Mouse (Mus musculus) heart, adult 9 months (tissue): Measurements from ENCODE around the gene 1700025G04Rik.

Experiments
- DNase-seq, 2 experiments: peaks; one replicate each; pipeline ENCODE4 v3.0.0; 2022; ENCODE audit warnings: low spot score in 2 of 2

The 1700025G04Rik gene

DNA sequence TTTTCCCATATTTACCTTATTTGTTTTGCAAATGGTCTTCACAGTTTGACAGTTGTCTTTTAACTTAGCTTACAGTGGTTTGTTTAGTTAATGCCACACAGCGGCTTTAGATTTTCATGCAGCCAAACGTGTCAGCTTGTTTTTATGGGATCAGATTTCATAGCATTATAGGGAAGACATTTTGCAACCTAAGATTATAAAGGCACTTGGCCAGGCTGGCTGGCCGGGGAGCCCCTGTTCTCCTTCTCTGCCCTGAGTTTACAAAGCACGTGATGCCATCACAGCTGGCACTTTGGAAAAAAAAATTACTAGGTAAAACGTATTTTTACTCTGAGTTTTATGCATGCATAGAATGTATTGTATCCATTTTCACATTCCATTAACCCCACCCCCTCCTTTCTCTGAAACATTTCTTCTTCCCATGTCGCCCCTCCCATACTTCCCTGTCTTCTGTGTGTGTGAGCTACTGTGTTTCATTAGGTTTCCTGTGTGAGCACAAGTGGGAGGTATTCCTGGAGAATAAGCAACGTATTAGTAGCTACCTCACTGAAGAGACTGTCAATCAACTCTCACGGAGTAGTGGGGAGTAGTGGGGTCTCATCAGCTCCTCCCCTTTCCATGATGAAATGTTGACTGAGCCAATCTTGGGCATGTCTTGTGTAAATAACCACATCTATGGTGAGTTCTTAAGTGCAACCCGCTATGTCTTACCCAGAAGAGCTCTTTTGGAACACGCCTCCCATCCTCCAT, 93.8 kb downstream of the 1700025G04Rik start:
- no peak for DNase-seq

DNA sequence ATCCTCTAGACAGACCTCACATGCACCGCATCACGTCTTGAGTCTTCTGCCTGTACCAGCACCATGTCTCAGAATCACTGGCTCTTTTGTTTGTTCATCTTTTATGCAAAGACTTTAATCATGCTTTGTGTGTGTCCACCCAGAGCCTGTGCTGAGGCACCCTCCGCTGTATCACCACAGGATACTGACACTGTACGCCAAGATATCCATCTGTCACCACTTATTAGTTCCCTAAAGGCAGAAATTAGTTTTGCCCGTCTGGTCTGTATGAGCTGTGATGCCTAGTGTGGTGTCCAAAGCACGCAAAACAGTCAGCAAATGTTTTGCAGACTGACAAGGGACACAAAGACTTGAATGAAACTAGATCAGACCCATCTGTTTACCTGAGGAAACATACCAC, 95.7 kb downstream of the 1700025G04Rik start:
- DNase-seq = no peak

DNA sequence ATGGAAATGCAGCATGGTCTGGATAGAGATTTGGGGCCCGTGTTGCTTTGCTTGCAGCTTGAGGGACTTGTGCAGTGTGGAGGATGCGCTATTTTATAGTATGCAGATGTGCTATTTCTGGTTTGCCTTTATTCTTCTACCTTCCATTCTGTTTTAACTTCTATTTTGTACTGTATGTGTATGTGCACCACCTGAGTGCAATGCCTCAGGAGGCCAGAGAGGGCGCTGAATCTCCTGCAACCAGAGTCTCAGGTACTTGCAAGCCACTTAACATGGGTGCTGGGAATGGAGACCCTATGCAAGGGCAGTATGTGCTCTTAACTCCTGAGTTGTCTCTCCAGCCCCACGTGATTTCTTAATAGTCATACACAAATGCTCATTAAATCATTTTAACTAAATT, 98.4 kb downstream of the 1700025G04Rik start:
- no peak for DNase-seq

- DNase-seq = no peak
These were observed 99.3 kb downstream of the 1700025G04Rik start for GRCm38 (mm10) chr1:151990615-151991014.

- no peak for DNase-seq
These were observed 101.2 kb downstream of the 1700025G04Rik start for GRCm38 (mm10) chr1:151988713-151989112.

- DNase-seq = no peak
These were observed 101.9 kb downstream of the 1700025G04Rik start for GRCm38 (mm10) chr1:151988066-151988465.

GRCm38 (mm10) chr1:151986024-151986778, 103.7 kb downstream of the 1700025G04Rik start:
- peak; percentile 31 to 44 for DNase-seq

GRCm38 (mm10) chr1:151985056-151985455, 104.9 kb downstream of the 1700025G04Rik start:
- no peak for DNase-seq

- no peak for DNase-seq
These were observed 105.9 kb downstream of the 1700025G04Rik start for GRCm38 (mm10) chr1:151983991-151984390.

DNA sequence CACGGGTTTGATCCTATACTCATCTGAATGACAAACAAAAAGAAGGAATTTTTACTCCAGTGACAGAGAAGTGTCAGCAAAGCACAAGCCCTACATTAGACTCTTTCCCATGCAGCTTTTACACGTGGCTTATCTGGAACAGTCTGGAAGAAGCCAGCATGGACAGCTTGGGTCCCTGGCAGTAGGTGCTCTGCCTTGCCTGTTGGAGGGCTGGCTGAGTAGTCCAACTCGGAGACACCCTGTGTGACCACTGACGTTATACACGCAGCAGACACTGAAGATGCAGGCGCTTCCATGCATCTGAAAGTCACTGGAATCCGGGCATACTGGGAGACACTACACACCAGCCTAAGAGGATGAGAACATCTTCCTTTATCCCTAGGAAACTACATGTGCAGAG, 109.4 kb downstream of the 1700025G04Rik start:
- no peak for DNase-seq

DNA sequence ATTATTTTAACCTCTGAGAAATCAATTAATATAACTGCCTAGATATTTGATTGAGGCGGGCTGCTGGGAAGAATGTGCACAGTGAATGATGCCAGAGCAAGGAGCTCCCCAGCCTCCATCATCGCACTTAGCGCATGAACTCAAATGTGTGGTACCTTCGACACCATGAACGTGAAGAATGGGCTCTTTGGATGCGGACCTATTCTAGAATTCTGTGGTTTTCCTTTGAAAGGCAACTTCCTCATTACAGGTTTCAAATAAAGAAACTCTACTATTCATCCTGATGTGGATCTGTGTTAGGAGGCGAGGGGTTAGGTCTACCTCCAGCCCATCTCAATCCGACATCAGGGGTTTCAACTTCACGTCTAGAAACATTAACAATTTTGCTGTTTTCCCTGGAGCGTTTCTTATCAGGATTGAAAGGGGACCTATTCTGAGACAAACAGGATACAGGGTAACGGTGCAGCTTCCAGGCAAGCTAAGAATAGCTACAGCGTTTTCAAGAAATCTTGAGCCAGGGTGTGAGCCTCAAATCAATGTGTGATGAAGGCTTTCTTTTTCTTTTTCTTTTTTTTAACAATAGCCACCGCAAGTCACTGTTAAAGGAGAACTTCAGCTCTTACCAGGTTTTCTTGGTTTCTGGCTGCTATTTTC, 110.0 kb downstream of the 1700025G04Rik start:
- DNase-seq = no peak

DNA sequence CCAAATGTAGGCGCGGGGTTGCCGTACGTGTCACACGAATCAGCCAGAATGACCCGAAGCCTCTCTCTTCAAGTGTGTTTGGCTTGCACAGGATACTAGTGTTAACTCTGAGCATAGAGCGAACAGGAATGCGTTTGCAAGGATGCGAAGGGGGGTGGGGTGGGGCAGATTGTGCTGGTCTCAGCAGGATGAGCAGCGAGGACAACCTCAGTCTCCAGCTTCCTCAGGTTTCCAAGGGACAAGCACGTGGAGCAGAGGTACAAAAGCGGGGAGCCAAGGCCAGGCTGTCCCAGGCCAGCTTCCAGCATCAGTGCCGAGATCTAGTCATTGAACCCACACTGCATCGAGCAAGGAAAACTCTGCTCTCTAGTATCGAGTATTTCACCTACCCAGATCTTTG, 111.2 kb downstream of the 1700025G04Rik start:
- DNase-seq = no peak

GRCm38 (mm10) chr1:151977596-151977995, 112.3 kb downstream of the 1700025G04Rik start:
- no peak for DNase-seq

DNA sequence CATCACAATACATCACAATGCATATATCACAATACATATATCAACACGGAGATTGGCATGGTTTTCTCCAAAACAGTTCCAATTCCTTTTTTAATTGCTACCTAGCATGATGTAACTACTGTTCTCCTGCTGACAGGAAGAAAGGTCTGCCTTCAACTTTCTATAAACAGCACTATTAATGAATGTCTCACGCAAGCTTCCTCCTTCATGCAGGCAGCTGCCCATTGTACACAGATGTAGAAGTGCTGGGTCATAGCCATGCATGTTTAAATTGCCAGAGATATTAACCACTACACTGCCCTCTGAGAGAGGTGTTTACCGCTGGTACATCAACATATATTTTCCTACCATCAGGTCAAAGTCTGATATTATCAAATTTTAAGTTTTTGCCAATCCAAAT, 113.1 kb downstream of the 1700025G04Rik start:
- DNase-seq = no peak

GRCm38 (mm10) chr1:151975418-151976379, 114.2 kb downstream of the 1700025G04Rik start:
- no peak for DNase-seq

DNA sequence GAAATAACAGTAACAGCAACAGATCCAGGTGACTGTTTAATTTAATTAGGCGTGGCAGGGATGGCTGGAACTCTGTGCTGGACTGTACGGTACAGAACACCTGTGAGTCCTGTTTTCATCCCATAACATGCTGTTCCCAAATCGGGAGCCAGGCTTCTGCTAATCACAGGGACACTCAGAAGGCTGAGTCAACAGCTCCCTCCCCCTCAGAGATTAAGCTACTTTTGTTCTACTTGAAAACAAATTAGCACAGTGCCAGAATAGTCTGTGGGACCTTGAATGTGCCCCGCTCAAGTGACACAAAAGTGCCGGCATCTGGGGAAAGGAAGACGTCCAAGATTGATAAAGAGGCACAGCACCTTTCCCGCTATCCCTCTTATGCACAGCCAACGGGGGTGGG, 115.0 kb downstream of the 1700025G04Rik start:
- DNase-seq = peak; percentile 46 to 62

- DNase-seq = no peak
These were observed 115.5 kb downstream of the 1700025G04Rik start for GRCm38 (mm10) chr1:151974424-151974823.

GRCm38 (mm10) chr1:151973110-151973700, 116.7 kb downstream of the 1700025G04Rik start:
- DNase-seq = no peak

- DNase-seq = no peak
These were observed 118.3 kb downstream of the 1700025G04Rik start for GRCm38 (mm10) chr1:151971581-151971980.

- no peak for DNase-seq
These were observed 121.8 kb downstream of the 1700025G04Rik start for GRCm38 (mm10) chr1:151968126-151968525.

GRCm38 (mm10) chr1:151964811-151965210, 125.1 kb downstream of the 1700025G04Rik start:
- no peak for DNase-seq
